Mouse (Mus musculus) granulocyte monocyte progenitor cell, adult 5-6 weeks (primary cell): ENCODE measurements around the gene Clmp. TPM values are rescaled to one million over a fixed set of nuclear protein-coding genes. Genes with fewer than 3 reads are reported as not detected.
A peak's percentile ranks its signal among the peaks of the same experiment; 100 is the strongest.

Experiments
- ATAC-seq: replicated peaks from 2 replicates; pipeline ENCODE4 v1.8.0; 2016; ENCODE audit warnings: mild to moderate bottlenecking, moderate TSS enrichment, inconsistent platforms; ENCODE audit not compliant: poor library complexity, severe bottlenecking
- total RNA-seq, 2 experiments: library from RNA; stranded (forward) in 1 of 2; stranded (reverse) in 1 of 2; fragments of 200-712, 200-1000 nt in 1 of 2; fragments of >200 nt in 1 of 2; fragmentation: Nextera tagmentation in 1 of 2; gene quantifications; 2 replicates each; pipeline ENCODE4 v1.2.3; 2014 to 2017

Clmp gene
- total RNA-seq (2014; fragmentation: Nextera tagmentation) (not detected in 2 replicates), total RNA-seq (2017) (0.13 and 0.52 TPM in 2 replicates)

DNA sequence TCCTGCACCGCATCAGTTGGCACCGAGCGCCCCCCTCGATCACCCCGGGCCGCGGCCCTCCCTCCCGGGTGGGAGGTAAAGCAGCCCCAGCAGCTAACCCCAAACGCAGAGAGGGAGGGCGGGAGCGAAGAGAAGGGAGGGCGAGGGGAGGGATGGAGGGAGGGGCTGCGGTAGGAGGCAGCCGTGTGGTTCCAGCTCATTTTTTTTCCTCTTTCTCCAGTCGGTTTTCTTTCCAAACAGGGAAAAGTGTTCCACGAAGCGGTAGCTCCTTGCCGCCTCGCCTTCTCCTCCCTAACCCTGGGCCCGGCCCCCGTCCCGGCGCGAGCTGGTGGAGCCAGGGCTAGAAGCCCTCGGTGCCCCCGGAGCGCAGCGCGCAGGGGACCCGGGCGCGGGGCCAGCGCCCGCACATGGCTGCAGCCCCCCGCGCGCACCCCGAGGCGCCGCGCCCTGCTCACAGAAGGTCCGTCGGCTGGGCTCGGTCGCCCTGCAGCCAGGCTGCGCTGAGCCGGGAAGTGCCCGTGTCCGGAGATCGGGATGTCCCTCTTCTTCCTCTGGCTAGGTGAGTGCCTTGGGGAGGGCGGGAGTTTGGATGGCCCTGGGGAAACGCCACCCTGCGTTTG is at the start of gene Clmp:
Gene Clmp (plus strand): TSS at position 162 of the 620 bp plus-strand sequence.
- peak; percentile 43 for ATAC-seq

DNA sequence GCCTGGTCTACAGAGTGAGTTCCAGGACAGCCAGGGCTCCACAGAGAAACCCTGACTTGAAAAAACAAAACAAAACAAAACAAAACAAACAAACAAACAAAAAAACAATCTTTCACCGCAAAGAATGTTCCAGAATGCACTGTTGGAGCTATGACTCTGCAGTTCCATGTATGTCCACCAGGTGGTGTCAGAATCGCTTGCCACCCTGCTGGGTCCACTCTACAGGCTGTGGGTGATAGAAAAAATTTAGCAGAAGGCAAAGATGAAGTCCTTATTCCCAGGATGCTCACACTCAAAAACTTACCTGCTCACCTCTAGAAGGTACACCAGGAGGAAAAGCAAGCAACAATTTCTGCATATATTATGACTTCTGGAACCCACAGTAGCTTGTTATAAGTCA is 49.7 kb upstream of the Clmp start:
- ATAC-seq, result peak; percentile 48; the same call in 1 of the 2 replicates

DNA sequence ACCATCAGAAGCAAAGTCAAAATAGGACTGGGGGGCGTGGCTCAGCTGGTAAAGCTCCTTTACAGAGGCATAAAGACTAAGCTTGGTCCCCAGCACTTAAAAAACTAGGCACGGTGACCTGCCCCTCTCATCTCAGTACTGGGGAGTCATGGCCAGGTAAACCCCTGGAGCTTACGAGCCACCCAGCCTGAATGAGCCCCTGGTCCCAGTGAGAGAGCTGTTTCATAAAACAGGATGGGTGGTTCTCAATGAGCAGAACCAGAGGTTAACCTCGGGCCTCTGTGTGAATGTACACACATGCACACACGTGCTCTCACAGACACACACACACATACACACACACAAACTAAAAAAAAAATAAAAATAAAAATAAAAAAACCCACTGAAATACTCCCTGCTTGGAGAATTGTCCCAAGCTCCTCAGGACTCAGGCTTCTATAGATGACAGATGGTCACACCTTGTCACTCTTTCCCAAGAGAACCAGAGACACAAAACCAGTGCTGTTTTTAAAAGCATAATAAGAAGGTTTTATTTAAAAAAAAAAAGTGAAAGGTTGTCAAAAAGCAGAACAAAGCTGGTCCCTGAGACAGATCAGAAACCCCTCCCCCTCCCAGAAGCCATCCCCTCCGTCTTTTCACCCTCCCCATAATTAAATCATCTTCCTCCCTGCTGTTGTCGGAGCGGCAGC is 47.9 kb upstream of the Clmp start:
- ATAC-seq, result peak; percentile 23

DNA sequence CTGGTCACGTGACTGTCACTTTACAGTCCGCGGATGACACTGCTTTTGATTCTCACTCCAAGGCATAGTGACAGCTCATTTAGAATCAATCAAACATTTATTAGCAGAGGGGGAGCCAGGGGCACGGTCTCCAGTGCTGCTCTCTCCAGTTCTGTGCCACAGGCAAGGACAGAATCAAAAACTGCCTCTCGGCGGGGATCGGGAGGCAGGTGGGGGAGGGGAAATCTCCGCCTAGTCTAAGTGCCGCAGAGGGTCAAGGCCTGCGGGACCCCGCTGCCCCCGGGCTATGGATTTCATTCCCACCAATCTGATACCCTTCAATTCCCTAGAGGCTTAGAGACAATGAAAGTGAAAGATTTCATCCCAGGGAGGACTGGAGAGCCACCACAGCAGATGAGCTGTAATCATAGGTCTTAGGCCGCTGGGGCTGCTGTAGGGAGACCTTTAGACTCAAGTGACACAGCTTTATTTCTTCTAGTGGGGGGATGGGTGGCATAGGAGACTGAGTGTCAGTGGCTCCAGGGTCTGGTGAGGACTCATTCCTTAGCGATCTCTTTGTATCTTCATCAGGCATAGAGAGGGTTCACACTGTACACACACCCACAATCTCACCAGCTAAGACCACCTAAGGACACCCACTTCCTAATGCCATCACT is 47.2 kb upstream of the Clmp start:
- ATAC-seq, result no peak

DNA sequence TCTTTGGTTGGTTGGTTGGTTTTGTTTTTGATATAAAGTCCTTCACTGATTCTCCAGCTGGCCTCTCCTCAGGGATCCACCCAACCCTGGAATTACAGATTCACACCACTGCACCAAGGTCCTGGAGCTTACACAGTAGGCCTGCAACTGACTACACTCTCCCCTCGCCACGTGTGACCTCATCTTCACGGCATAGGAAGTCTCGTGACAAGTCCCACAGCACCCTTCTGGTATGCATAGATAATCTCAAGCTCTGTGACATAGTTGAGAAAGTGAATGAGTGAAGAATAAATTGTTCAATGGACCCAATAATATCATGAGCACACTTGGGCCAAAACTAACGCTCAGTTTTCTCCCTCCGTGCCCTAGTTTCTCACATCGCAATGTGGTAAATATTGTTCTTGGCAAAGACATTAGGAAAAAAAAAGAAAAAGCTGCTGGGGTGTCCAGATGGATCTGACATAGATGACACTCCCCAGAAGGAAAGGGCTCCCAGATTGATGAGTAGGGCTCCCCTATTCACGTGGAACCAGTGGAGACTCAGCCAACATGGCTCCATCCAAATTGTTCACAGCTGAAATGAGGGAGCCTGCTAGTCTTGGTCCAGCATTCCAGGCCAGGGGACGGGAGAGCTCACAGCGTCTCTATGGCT is 46.1 kb upstream of the Clmp start:
- ATAC-seq, result no peak

DNA sequence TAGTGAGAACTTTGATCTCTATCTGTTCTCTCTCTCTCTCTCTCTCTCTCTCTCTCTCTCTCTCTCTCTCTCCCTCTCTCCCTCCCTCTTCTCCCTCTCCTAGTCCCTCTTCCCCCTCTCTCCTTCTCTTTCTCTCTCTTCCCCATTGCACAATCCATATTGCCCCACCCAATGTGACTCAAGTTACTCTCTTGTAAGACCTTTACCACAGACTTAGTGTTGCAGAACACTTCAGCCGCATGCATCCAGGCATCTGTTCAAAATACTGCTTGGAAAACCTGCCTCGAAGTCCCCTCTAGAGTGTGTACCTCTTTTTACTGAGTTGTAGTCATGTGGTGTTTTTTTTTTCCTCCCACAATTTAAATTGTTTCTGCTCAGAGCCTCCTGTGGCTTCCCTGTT is 44.4 kb upstream of the Clmp start:
- peak; percentile 89 for ATAC-seq

DNA sequence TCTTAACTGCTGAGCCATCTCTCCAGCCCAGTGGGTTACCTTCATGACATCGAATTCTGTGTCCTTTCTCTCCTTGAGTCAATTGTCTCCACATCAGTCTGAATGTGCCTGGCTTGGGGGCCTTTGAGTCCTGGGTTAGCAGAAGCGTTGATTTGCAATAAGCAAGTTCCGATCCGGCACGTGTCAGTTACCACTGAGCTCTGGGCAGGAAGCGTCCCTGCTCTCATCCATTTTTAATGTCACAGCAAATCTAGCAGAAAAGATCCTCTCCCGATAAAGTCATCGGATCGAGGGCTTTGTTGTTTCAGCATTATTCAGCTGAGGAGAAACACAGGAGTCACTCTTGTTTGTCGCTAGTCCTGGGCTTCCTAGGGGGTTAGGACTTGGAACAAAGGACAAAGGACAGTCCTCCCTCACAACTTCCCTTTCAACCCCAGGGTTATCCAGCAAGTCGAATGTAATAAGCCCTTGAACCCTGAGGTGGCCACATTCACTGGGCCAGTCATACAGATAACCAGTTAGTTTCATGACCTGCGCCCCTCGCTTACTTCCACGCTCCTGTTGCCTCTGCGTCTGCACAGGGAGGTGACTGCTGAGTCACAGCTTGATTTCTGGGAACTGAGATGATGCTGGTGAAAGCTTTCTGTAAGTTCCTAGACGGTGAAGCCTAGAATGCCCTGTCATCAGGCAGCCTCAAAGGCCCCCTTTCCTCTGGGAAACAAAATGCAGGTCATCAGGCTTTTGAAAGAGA is 43.1 kb upstream of the Clmp start:
- ATAC-seq, result peak; percentile 40

DNA sequence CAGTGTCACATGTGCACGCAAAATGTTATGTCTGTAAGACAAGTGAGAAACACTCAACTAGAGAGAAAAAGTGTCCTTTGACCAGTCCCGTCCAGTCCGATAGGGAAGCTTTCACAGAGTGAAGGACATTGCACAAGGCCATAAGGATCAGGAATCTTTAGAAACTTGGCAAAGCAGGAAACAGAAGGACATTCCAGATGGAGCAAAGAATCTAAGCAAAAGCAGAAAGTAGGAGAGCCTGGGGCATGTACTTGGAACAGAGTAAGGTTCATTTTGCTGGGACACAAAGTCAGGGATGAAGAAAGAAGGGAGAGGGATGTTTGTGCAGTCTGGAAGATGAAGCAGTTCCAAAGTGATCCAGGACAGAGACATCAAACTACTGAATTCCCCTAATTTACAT is 36.3 kb upstream of the Clmp start:
- ATAC-seq, result no peak

DNA sequence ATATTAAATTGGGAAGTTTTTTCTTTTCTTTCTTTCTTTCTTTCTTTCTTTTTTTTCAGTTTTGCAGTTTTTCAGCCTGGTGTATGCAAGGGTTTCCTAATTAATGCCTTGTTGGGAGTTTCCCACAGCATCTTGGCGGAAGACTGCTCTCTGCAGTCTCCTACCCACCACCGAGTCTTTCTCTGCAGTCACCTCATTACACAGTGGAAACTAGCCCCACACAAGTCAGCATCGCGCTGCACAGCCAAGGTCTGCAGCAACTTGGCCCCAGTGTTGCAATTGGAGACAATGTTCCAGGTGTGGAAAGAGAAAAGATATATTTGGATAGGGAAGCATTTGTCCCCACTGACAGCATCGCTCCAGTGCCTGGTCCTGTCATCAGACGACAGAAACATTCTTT is 35.8 kb upstream of the Clmp start:
- no peak for ATAC-seq

DNA sequence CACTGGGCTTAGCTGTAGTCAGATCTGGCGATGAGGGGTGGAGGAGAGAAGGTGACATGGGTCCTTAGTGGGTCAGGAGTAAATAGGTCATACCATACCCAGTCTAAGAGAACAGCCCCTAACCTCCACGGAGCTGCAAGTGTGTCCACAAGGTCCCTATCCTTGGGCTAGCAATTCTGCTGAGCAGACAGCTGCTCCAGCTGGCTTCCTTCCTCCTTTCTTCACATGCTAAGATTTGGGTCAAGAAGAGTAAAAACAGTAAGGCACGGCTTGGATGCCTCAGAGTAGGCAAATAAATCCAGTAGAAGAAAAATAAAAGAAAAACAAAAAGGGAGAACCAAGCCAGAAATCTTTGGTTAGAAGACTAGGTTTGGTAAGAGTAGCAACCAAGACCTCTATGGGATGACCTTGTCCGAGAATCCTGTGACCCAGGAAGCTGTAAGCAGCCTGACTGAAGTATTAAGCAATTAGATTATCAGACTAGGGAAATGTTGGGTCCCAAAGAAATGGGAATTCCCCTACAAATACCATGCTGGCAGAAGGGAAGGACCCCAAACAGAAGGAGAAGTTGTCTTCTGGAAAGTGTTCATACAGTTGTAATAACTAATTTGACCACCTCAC is 34.4 kb upstream of the Clmp start:
- peak; percentile 58 for ATAC-seq

DNA sequence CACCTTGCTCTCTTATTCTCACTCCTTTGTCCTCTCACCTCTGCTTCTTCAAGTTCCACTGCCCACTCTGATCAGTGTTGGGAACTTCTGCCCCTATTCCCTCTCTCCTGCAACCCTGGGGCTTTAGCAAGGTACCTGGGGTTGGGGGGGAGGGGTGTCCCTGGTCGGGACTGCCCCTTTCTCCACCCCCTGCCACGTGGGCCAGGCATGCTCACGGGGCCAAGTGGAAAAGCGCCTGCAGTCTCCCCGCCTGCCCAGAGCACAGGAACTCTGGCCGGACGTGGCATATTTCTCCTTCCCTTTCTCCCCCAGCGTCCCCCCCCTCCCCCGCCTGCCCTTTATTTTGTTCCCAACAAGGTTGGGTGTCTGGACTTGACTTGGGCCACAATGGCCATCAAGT is 33.0 kb upstream of the Clmp start:
- 0 out of 2 replicates have a peak, but pooled peaks have one; percentile 33 for ATAC-seq

DNA sequence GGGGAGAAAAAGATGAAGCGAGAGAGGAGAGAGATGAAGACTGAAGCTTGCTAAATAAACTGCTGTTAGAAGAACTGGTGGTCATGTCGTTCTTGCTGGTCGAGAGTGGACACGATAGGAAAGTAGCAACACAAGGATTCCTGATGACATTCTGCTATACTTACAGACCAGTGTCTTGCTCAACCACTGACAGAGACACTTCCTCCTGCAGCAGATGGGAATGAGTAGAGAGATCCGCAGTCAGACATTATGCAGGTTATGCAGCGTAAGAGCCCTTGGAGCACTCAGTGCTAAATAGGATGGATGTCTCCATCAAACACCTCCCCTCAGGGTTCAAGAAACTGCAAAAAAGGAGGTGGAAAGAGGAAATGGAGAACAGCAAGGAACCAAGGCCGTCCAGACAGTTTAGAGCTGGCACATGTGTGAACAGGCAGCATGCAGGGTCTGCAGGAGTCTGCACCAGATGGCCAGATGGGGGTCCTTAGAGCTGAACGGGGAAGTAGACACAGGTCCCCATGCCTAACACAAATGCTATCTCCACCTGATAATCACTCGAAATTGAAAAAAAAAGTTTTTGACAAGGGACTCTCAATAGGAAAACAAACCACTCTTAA is 19.5 kb upstream of the Clmp start:
- ATAC-seq, result peak; percentile 94

DNA sequence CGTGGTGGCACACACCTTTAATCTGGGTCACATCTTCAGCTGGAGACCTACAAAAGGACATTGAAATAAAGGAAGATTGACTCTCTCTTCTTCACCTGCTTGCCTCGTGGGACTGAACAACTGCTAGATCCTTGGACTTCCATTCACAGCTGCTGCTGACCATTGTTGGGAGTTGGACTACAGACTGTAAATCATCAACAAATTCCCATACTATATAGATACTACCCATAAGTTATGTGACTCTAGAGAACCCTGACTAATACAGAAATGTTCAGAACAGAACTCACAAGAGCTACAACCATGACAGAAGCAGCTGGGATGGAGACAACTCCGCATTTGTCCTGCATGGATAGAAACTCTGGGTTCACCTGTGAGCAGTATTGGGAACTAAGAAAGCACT is 15.4 kb upstream of the Clmp start, which contains the start of gene Gm21915:
Gene Gm21915 (plus strand): TSS at position 301 of the 400 bp plus-strand sequence.
- ATAC-seq, result no peak

DNA sequence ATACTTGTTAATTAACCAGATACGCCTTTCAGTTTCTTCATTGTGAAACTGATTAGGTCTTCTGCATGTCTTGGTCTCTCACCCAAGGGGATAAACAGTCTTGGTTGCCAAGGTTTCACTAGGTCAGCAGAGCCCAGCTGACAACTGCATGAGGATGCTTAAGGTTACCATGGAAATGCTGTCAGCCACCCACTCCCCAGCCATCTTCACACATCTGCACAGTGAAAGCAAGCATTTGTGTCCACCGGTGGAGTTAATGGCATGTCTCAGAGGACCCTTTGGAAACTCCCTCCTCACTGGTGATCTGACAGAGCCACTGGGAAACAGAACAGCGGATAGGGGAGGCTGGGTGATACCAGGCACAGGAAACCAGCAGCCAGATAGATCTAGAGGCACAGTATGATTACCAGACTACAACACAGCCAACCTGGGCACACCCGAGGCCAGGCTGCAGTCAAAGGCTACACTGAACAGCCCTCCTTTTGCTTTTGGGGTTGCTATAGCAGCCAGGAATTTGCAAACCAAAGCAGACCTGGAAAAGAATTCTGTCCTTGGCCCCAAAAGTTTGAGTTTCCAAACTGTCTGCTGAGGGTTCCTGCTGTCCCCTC is 14.3 kb upstream of the Clmp start:
- ATAC-seq, result no peak

DNA sequence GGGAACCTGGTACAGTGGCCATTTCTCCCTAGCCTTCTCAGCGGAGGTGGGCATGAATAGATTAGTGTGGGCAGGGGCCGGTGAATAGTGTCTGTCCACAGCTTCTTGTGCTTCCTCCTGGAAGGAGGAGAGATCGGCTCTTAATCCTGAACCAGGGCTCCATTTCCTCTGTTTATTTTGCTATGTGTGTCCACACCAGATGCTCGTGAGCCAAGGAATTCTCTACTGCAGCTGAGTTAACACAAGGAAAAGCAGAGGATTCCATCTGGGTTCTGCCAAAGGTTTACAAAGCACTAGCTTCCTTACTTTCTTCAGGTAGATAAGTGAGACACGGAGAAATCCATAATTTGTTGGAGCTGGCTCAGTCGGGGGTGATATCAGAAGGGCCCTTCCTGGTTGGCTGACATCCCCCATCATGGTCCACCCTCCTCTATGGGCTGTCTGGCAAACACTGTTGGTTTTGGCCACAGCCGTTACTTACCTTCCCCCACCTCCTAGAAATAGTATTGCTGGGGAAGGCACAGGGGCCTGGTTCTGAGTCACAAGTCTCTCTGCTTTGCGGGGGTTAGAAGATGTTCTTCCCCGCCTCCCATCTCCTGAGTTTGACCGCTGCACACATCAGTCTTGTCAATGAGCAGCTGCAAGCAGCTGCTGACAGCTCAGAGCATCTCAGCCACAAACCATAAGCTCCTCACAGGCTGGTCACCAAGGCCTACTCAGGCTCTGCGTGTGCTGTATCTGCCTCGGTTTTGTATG is 10.4 kb upstream of the Clmp start:
- ATAC-seq, result no peak

DNA sequence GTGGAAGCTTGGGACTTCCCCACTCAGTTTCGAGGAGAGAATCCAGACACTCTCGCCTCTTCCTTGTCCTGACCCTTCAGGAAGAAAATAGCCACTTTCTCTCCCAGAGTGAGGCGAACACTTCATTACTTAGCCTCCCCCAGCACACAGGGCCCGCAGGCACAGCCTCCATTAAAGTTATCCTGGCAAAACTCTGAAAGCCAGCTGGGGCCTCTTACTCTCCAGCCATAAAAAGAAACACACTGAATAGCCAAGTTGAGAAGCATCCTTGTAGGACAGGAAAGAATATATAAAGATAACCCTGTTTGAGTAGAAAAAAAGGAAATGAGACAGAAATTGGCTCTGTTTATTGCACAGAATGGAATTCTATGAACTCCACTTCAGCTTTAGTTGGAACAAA is 7.1 kb upstream of the Clmp start:
- ATAC-seq, result no peak

DNA sequence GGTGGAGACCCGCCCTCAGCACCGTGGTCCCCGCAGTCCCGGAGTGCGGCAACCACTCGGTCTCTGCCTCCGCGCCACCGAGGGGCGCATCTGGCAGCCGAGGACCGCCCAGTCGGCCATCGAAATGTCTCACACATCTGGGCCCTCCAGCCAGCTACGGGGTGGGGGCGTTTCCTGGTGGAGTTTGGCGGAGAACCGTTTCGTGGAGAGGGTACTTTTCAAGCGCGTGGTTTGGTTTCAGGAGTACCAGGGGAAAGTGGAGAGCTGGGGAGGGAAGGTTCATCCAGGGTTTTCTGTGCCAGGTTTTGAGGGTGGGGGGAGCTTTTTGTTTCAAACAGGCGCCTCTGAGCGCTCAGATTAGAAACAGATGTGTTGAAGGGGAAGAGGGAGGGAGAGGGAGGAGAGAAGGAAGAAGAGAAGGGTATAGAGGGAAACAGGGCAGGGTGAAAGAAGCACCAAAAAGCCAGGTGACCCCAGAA is 698 bp downstream of the Clmp start:
- no peak for ATAC-seq

DNA sequence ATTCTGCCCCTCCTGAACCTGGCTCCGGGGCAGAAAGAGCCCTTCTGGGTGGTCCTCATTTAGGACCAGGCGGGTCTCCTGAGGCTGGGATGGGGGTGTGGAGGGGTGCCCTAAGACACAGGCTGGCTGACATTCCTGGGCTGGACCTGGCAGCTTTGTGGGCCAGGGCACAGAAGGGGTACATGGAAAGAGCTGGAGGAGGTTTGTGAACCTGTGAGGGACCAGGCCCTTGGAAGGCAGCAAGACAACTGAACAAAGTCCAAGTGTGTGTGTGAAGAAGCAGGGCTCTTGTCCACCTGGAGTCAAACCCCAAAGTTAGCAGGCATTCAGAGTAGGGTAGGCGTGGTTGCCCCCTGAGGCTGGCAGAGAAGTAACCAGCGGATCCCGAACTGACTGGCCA is 1.3 kb downstream of the Clmp start:
- ATAC-seq, result no peak
